Mouse (Mus musculus) heart, postnatal 4 days (tissue): Measurements from ENCODE around the gene Utp15. TPM values are rescaled to one million over a fixed set of nuclear protein-coding genes. Genes with fewer than 3 reads are reported as not detected.

Experiments used
- DNase-seq: peaks from one replicate; pipeline ENCODE4 v3.0.0; 2021
- total RNA-seq, 2 experiments: library from RNA; stranded (reverse); gene quantifications; 2 replicates each; pipeline ENCODE4 v1.2.3; 2021

Utp15 gene
- total RNA-seq: 10 to 100 TPM in 1 of 2 experiments, 1 to 10 TPM in 1; 9.7 to 11.6 TPM

- DNase-seq: peak; percentile 99
Measured at GRCm38 (mm10) chr13:98262636-98263457, at the start of gene Utp15, which contains the start of gene Ankra2. Gene Utp15, minus strand, starts transcription at chr13:98263041. Gene Ankra2, plus strand, starts transcription at chr13:98263074.

GRCm38 (mm10) chr13:98311597-98311996 is 48.8 kb upstream of the Utp15 start:
- no peak for DNase-seq

GRCm38 (mm10) chr13:98308724-98309123 is 45.9 kb upstream of the Utp15 start:
- DNase-seq: no peak

DNA sequence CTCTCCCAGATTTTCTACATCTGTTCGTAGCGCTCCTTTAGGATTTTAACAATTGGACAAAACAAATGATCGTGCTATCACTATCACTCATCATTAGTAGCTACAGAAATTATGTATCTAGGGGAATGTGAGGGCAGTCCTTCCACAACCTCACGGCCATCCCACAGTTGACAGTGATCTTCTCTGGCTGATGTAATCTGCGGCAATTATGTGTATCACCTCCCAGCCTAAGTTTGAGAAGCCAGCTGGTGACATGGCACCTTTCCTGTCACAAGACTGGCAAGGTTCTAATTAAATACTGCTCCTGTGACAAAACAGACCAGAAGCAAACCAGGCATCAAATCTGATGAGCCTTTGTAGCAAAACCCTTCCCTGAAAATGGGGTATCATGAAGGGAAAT is 45.2 kb upstream of the Utp15 start:
- no peak for DNase-seq

DNA sequence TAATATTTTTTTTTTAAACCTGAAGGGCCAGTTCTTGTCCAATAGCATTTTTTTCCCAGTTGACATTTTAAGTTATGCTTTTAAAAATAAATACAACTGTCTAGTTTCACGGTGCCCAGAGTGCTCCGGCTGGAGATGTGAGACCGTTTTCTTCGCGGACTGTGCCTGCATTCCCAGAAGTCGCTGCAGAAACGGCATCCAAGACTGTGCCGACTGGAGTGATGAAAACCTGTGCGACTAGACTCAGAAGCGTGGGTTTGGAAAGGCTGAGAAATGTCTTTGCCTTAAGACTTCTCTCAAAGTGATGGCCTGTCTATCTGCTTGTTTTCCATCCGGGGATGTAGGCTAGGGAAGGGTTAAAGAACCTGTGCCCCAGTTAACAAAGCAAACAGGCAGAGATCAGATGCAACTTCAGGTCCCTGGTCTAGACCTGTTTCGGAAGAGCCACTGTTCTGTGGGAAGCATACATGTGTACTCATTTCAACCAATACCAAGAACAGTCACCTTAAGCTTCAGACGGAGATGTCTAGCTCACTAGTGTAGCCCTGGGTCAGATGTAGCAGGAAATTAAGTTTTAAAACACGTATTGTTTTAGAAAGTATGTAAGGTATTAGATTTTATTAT is 44.1 kb upstream of the Utp15 start:
- DNase-seq: no peak

DNA sequence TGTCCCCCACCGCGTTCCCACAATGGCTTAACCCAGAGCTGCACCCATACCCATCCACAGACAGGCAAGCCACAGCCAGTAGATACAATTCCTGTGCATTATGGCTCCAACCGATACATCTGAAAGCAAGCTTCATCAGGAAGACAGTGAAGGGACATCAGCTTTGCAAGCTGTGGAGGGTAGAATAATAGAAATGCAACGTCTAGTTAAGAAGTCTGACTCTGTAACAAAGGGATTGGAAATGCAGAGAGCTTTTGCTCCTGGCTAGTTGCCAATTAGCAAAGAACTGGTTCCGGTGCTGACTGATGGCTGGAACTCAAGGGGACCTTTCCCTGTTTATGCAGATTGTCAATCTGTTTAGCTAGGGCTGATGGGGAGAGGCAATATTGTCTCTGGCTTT is 43.6 kb upstream of the Utp15 start:
- DNase-seq: no peak

GRCm38 (mm10) chr13:98305257-98305656 is 42.4 kb upstream of the Utp15 start:
- no peak for DNase-seq

- DNase-seq: peak; percentile 87
Measured at GRCm38 (mm10) chr13:98298833-98299758, 36.3 kb upstream of the Utp15 start.

- DNase-seq: no peak
Measured at GRCm38 (mm10) chr13:98297883-98298482, 35.1 kb upstream of the Utp15 start.

DNA sequence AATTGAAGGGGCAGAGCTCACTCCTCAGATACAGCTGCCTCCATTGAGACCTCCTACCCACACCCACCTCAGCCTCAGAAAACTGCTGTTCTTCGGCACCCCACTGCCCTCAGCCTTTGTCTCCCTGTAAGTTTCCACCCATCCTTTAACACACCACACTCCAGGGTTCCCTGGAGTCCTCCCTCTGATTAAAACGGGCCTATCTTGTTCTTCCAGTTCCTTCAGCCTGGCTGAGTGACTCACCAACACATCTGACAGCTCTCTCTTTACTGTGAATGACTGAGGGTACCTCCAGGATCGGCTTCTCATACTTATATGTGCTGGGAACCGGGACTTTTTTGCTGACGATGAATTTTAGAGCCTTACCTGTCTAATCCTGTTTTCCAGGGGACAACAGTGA is 33.2 kb upstream of the Utp15 start:
- DNase-seq: no peak

GRCm38 (mm10) chr13:98291712-98292111 is 28.9 kb upstream of the Utp15 start:
- DNase-seq: no peak

- DNase-seq: no peak
Measured at GRCm38 (mm10) chr13:98290719-98291118, 27.9 kb upstream of the Utp15 start.

GRCm38 (mm10) chr13:98280990-98281650 is 18.3 kb upstream of the Utp15 start:
- DNase-seq: no peak

GRCm38 (mm10) chr13:98279686-98280085 is 16.8 kb upstream of the Utp15 start, which contains the start of gene Gm21976:
Gene Gm21976, plus strand, starts transcription at chr13:98279887.
- no peak for DNase-seq

- DNase-seq: no peak
Measured at GRCm38 (mm10) chr13:98277501-98277900, 14.7 kb upstream of the Utp15 start.

DNA sequence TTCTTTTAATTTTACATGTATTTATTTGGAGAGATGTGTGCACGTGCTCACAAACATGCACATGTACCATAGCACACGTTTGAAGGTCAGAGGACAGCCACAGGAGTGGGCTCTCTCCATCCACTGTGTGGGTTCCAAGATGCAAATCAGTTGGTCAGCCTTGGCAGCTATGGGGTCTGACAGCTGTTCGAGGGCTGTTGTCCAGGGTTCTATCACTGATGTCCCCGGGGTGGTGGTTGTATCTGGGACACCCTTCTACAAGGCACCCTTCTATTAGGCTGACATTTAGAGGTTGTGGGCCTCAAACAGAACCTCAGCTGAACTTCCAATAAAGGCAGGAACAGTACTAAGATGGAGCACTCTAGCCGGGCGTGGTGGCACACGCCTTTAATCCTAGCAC is 13.4 kb upstream of the Utp15 start:
- DNase-seq: no peak

- peak; percentile 32 for DNase-seq
Measured at GRCm38 (mm10) chr13:98275646-98276045, 12.8 kb upstream of the Utp15 start.

DNA sequence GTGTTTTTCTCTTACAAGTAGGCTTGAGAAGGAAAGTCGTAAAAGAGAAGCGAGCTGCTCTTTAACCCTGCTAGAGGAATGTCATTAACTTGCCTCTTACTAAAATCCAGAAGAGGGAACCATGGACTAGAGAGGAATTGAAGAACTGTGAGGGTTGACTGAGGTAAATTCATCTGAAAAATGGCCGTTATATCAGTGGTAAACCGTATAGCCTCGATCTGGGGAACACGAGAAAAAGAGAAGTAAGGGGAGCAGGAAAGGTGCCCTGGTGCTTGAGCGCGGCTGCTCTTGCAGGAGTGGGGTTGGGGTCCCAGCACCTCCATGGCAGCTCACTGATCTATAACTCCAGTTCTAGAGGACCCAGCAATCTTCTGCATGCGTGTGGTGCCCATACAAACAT is 11.2 kb upstream of the Utp15 start:
- DNase-seq: no peak

DNA sequence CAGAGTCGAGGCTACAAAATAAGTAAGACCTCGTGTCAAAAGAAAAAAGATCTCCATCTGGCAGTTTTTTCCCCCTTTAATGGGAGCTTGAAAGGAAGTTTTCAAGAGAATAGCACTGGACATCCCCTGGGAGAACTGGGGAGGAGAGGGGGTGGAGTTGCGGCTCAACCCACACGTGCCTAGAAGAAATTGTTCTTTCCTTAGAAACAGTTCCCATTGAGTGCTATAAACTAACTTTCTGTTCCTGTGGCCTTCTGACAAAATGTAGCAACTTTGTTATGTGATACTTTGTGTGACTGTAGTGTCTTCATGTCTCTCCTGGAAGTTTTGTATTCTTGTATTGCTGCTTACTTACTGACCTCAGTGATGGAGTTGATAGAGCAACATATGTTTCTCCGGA is 1.3 kb upstream of the Utp15 start:
- no peak for DNase-seq

- DNase-seq: no peak
Measured at GRCm38 (mm10) chr13:98263458-98263987, 682 bp upstream of the Utp15 start.

- peak; percentile 24 for DNase-seq
Measured at GRCm38 (mm10) chr13:98254921-98255320, 7.9 kb downstream of the Utp15 start.
